Mouse (Mus musculus) erythroblast, embryonic 14.5 days (primary cell): Measurements from ENCODE around the gene Rac1. TPM values are rescaled to one million over a fixed set of nuclear protein-coding genes. Genes with fewer than 3 reads are reported as not detected.

ENCODE experiments used
- H3K27me3 ChIP-seq: 2 replicates; pipeline ENCODE4 v1.6.1; 2012; ENCODE audit warnings: inconsistent platforms; ENCODE audit not compliant: control insufficient read depth
- H3K36me3 ChIP-seq: 2 replicates; pipeline ENCODE4 v1.6.1; 2012; ENCODE audit warnings: mild to moderate bottlenecking, inconsistent platforms; ENCODE audit not compliant: control insufficient read depth
- H3K4me1 ChIP-seq: 2 replicates; pipeline ENCODE4 v1.6.1; 2012; ENCODE audit warnings: inconsistent platforms; ENCODE audit not compliant: control insufficient read depth
- H3K4me3 ChIP-seq: replicated peaks from 2 replicates; pipeline ENCODE3; 2012; ENCODE audit warnings: moderate library complexity, mild to moderate bottlenecking, inconsistent platforms
- H3K9me3 ChIP-seq: 2 replicates; pipeline ENCODE4 v1.6.1; 2012; ENCODE audit warnings: low read length, inconsistent platforms, mixed read lengths; ENCODE audit not compliant: control insufficient read depth
- GATA1 ChIP-seq: IDR thresholded peaks from 2 replicates; pipeline ENCODE4 v1.6.1; 2012; ENCODE audit warnings: low read length, inconsistent platforms, mixed read lengths
- TAL1 ChIP-seq: IDR thresholded peaks from 3 replicates; pipeline ENCODE4 v1.6.1; 2012; ENCODE audit warnings: low read length, inconsistent platforms, mixed read lengths
- polyA plus RNA-seq: library from polyadenylated mRNA; stranded (reverse); fragments of >175 nt; gene quantifications from 2 replicates; pipeline ENCODE4 v1.2.3, GENCODE M21; 2012

Rac1 gene
- polyA plus RNA-seq, 1 experiment = 8.1 TPM

DNA sequence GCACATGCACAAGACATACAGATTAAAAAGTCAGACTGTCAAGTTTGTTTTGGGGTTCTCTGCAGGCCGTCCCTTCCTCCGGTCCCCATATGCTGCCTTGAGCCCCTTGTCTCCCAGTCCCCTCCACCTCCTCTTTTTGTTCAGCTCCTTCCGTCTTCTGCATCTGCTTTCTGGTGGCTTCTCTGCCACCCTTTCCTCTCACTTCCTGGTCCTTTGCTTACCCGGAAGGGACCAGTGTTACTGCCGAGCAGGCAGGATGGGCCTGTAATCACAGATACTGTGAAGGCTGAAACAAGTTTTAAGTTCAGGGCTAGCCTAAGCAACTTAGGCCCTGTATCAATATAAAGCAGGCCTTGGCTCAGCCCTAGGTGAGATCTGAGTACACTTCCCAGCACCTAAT, 39.8 kb downstream of the Rac1 start:
- TF ChIP-seq TAL1 (no peak), GATA1 (no peak)
- Histone ChIP-seq H3K27me3 (no peaks in the 10 kb centered on the region), H3K36me3 (peaks cover 98% of the 10 kb centered on the region), H3K4me3 (no peak overlapping the region), H3K9me3 (no peaks in the 10 kb centered on the region), H3K4me1 (no peaks in the 10 kb centered on the region)

DNA sequence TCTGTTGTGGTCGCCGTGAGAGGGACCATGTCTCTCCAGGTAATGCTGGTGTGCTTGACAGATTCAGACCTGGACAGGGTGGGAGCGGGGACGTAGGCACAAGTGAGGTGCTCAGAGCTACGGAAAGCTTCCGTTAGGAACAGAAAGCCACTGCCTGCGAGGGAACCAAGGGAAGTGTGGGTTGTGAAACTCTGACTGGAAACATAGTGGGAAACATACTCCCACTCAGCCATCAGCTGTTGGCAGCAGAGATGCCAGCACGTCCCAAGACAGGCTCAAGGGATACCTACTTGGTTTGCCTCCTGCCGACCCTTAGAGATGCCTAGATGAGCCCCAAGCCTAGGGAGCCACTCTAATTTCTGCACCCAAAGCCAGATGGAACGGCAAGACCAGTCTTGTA, 40.6 kb downstream of the Rac1 start:
- Histone ChIP-seq H3K36me3 (peaks cover 98% of the 10 kb centered on the region), H3K4me1 (no peaks in the 10 kb centered on the region), H3K9me3 (no peaks in the 10 kb centered on the region), H3K27me3 (no peaks in the 10 kb centered on the region), H3K4me3 (no peak overlapping the region)
- TF ChIP-seq GATA1 (no peak), TAL1 (no peak)

DNA sequence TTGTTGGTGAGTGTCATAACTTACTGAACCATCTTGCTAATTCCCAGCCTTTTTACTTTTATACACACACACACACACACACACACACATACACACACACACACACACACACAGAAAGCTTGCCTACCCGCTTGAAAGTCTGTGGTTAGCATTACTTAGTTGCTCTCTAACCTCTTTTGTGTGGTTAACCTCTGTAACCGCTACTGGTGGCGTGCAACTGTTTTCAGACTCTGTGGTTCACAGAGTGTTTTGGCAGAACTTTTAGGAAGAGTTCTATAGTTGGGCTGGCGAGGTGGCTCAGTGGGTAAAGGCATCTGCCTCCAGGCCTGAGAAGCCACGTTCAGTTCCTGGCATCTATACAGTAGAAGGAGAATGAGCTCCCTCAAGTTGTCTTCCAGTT, 42.9 kb downstream of the Rac1 start:
- H3K4me1 ChIP-seq = no peaks in the 10 kb centered on the region
- no peaks in the 10 kb centered on the region for H3K27me3 ChIP-seq
- H3K36me3 ChIP-seq = peaks cover 95% of the 10 kb centered on the region
- H3K9me3 ChIP-seq = no peaks in the 10 kb centered on the region
- TF ChIP-seq TAL1 (no peak), GATA1 (no peak)
- no peak overlapping the region for H3K4me3 ChIP-seq

DNA sequence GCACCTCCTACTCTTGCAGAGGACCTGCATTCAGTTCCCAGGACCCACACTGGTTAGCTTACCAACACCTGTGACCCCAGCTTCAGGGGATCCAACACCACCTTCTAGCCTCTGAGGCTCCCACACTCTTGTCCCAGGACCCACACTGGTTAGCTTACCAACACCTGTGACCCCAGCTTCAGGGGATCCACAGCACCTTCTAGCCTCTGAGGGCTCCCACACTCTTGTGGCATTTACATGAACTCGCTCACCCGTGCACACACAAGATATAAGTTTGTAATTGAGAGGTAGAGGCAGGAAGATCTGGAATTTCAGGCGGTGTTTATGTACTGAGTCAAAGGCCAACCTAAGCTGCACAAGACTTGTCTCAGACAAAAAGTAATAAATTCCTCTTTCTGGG, 49.9 kb downstream of the Rac1 start:
- TF ChIP-seq GATA1 (no peak), TAL1 (no peak)
- Histone ChIP-seq H3K9me3 (no peaks in the 10 kb centered on the region), H3K4me1 (no peaks in the 10 kb centered on the region), H3K27me3 (no peaks in the 10 kb centered on the region), H3K4me3 (no peak overlapping the region), H3K36me3 (peaks cover 95% of the 10 kb centered on the region)

DNA sequence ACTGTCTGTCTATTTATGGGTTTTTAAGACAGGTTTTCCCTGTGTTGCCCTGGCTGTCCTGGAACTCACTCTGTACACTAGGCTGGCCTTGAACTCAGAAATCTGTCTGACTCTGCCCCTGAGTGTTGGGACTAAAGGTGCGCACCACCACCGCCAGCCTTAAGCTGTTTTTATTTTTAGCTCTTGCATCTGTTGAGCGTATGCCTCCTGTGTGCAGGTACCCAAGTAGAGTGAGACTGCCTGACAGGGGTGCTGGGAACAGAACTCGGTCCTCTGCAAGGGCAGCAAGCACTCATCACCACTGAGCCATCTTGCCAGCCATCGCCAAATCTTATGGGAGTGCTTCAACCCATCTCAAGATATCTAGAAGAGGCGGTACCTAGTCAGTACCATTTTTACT, 51.8 kb downstream of the Rac1 start:
- TF ChIP-seq GATA1 = no peak
- no peak for TF ChIP-seq TAL1
- Histone ChIP-seq H3K4me1 (no peaks in the 10 kb centered on the region; the same call in 1 of the 2 replicates), H3K36me3 (peaks cover 97% of the 10 kb centered on the region), H3K27me3 (no peaks in the 10 kb centered on the region), H3K9me3 (no peaks in the 10 kb centered on the region), H3K4me3 (no peak overlapping the region)

DNA sequence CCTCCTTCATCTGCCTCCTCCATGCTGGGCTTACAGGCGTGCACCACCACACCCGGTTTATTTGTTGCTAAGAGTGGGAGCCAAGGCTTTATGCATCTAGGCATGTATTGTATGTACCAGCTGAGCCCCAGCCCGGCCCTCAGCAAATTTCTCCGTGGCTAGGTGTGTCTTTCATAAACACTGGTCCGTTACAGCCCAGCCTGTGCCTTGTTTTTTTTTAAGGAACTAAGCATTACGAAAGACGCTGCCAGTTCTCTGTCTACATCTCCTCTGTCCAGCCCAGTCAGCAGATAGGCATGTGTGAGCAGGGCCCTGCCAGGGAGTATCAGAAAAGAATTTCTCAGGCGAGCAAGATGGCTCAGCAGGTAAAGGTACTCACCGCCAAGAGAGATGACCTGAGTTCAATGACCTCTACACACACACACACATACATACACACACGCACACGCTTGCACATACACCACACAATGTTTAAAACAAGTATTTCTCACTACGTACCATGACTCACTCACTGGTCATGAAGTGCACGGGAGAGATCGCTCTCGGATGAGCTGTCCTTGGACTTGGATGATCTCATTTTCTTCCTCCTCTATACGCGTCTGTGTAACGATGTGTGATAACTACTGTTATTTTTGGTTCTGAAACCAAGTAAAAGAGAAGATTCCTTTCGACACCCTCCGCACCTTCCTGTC, 52.5 kb downstream of the Rac1 start:
- Histone ChIP-seq H3K9me3 (no peaks in the 10 kb centered on the region), H3K27me3 (no peaks in the 10 kb centered on the region), H3K4me3 (no peak overlapping the region), H3K4me1 (no peaks in the 10 kb centered on the region; the same call in 1 of the 2 replicates), H3K36me3 (peaks cover 99% of the 10 kb centered on the region)
- no peak for TF ChIP-seq GATA1

DNA sequence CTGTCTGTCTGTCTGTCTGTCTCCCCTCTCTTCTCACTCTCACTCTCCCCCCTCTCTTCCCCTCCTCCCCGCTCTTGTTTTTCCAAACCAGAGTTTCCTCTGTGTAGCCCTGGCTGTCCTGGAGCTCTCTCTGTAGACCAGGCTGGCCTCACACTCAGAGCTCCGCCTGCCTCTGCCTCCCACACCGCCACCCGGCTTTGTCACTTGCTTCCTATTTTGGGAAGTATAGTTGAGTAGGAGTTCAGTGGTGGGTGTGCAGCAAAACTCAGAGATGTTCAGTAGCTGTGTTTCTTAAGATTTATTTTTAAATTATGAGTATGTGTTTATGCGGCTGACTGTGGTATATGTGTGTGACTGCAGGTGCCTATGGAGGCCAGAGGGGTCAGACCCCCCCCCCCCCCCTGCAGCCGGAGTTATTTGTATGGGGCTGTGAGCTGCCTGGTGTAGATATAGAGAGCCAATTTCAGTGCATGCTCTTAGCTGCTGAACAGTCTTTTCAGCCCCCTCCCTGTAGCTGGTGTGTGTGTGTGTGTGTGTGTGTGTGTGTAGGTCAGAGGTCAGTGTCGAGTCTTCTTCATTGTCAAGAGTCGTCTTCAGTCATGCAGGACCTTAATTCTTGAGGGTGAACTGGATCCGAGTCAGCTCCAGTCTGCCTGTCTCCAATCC, 55.8 kb downstream of the Rac1 start:
- peaks cover 7% of the 10 kb centered on the region for H3K4me1 ChIP-seq
- no peaks in the 10 kb centered on the region for H3K9me3 ChIP-seq
- H3K36me3 ChIP-seq = peaks cover 100% of the 10 kb centered on the region
- TF ChIP-seq TAL1 (no peak), GATA1 (no peak)
- H3K4me3 ChIP-seq = no peak overlapping the region
- H3K27me3 ChIP-seq = no peaks in the 10 kb centered on the region

DNA sequence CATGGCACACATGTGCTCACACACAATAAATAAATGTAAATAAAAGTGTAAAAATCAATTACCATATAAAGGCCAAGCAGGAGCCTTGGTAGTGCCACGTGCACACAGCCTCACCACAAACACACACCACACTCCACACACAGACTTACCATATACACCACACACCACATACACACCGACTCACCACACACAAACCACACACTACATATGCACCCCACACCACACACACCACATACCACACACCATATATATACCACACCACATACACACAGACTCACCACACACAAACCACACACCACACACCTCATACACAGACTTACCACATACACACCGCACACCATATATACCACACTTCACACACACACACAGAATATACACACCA, 56.7 kb downstream of the Rac1 start:
- H3K4me1 ChIP-seq = peaks cover 17% of the 10 kb centered on the region
- H3K36me3 ChIP-seq = peaks cover 99% of the 10 kb centered on the region

DNA sequence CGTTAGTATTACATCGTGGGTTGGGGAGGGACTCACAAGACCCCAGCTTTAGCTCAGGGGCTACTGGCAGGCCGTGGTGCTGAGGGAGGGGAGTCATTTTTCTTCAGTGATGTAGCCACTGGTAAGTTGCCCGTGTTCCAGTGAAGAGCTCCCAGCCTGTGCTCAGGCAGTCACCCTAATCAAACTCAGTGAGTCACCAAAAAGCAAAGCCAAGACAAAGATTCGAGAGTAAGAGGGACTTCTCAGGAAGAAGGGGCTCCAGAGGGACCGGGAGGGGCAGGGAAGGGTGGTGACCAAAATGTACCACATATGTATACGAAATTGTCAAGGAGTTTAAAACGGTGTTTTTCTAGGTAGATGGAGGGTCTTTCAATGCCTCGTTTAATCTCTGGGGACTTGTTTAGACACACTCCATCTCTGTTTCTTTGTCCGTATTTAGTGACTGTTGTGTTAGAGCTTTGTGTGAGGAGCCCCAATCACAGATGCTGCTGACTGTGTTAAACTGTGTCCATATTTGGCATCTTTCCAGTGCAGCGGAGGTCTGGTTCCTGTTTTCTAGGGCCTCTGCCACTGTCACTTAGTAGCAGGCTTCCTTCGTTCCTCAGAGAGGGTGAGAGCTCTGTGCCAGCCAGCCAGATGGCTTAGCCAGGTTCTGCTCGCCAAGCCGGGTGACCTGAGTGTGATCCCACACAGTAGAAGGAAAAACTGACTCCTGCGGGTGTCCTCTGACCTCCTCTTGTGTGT, 57.2 kb downstream of the Rac1 start:
- H3K4me1 ChIP-seq = peaks cover 22% of the 10 kb centered on the region
- H3K4me3 ChIP-seq = no peak overlapping the region
- no peaks in the 10 kb centered on the region for H3K9me3 ChIP-seq
- H3K27me3 ChIP-seq = no peaks in the 10 kb centered on the region
- peaks cover 94% of the 10 kb centered on the region for H3K36me3 ChIP-seq
- TF ChIP-seq TAL1 = no peak
- TF ChIP-seq GATA1 = no peak

More for the DNA sequence above, 56.7 kb downstream of the Rac1 start:
- TF ChIP-seq TAL1 = no peak
- TF ChIP-seq GATA1 = no peak
- Histone ChIP-seq H3K9me3 (no peaks in the 10 kb centered on the region), H3K4me3 (no peak overlapping the region), H3K27me3 (no peaks in the 10 kb centered on the region)
